In the genomic region with DNA sequence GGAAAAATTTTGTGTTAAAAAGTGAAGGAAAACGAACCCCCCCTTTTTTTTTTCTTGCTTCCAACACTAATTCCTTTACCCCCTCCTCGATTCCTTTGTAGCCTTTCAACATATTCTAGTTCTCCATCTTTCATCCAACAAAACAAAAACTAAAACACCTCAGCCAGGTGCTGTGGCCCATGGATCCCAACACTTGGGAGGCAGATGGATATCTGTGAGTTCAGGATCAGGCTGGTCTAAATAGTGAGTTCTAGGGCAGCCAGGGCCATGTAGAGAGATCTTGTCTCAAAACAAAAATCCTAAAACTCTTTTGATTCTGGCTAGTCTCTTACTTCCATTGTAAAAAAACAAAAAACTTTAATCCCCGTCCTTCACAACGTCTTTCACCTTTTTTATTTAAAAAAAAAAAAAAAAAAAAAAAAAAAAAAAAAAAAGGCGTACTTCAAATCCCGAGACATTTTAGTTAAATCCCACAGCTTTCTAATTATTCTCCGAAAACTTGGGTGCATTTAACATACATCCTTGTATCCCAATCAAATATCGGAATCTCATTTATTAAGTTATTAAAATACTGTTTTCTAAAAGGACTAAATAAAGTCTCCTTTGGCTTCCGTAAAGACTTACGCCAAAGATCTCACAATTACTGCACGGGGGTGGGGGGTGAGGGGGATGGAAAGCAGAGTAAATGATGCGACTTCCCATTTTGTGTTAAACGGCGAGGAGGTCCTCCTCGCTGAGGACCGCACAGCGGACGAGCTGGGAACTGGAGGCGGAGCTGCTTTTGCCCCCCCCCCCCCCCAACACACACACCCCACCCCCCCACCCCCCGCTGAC, we compare ENCODE assay signal across 8 mouse cellular contexts. TPM values are rescaled to one million over a fixed set of nuclear protein-coding genes. Genes with fewer than 3 reads are reported as not detected.
A peak's percentile ranks its signal among the peaks of the same experiment; 100 is the strongest.
DNase-seq lines count a peak whose midpoint lies in the region; ATAC-seq lines count a peak whose summit lies in the region.

No protein-coding gene starts in this region.

- H3K36me3 ChIP-seq in limb, embryonic 12.5 days: peaks cover 35% of the 10 kb centered on the region
- peaks cover 28% of the 10 kb centered on the region for H3K36me3 ChIP-seq in stomach, embryonic 14.5 days (ENCODE audit: control insufficient read depth, insufficient read depth, low read length)

- WGBS in limb, embryonic 12.5 days: 11% methylated on average over 20 of the region's 20 CpGs
- WGBS in stomach, embryonic 14.5 days: 9% methylated on average over 20 of the region's 20 CpGs

- peak overlapping the region; percentile 94 for H3K4me3 ChIP-seq in limb, embryonic 12.5 days (replicated peaks)
- peak overlapping the region; percentile 98 for H3K4me3 ChIP-seq in stomach, embryonic 14.5 days (ENCODE audit: low read depth, low read length)

- peaks cover 33% of the 10 kb centered on the region for H3K4me1 ChIP-seq in limb, embryonic 12.5 days (replicated peaks)
- H3K4me1 ChIP-seq in stomach, embryonic 14.5 days (ENCODE audit: control insufficient read depth, insufficient read depth, low read length): peaks cover 27% of the 10 kb centered on the region

- peak; percentile 65 for DNase-seq in cerebellum, adult 9-10 months
- DNase-seq in cerebellum, postnatal 25 days: no peak
- peak; percentile 72 for DNase-seq in thymus, postnatal 0 days (ENCODE audit: low spot score)
- DNase-seq in thymus, postnatal 25 days: no peak
- DNase-seq in adrenal gland, adult 8-10 months: no peak
- no peak for DNase-seq in kidney, adult 11 months

- H3K27ac ChIP-seq in limb, embryonic 12.5 days: no peak overlapping the region
- no peak overlapping the region for H3K27ac ChIP-seq in stomach, embryonic 14.5 days (ENCODE audit: low read length)

- peak overlapping the region; percentile 43; the same call in 1 of the 2 replicates for H3K4me2 ChIP-seq in limb, embryonic 12.5 days
- peak overlapping the region; percentile 21; the same call in 1 of the 2 replicates for H3K4me2 ChIP-seq in stomach, embryonic 14.5 days (replicated peaks; ENCODE audit: low read depth, low read length)

- ATAC-seq in limb, embryonic 12.5 days (ENCODE audit: insufficient number of reproducible peaks, insufficient read depth, low FRiP score, low TSS enrichment, low read depth): no peak
- no peak for ATAC-seq in stomach, embryonic 14.5 days (ENCODE audit: insufficient number of reproducible peaks, insufficient read depth, low FRiP score, low read depth)

- H3K9ac ChIP-seq in limb, embryonic 12.5 days (replicated peaks): peak overlapping the region; percentile 87; the same call in 1 of the 2 replicates
- no peak overlapping the region for H3K9ac ChIP-seq in stomach, embryonic 14.5 days (replicated peaks; ENCODE audit: low read depth, low read length)

- no peaks in the 10 kb centered on the region for H3K27me3 ChIP-seq in limb, embryonic 12.5 days
- no peaks in the 10 kb centered on the region for H3K27me3 ChIP-seq in stomach, embryonic 14.5 days (ENCODE audit: control insufficient read depth, insufficient read depth, low read length)

- H3K9me3 ChIP-seq in limb, embryonic 12.5 days: no peaks in the 10 kb centered on the region
- no peaks in the 10 kb centered on the region for H3K9me3 ChIP-seq in stomach, embryonic 14.5 days (ENCODE audit: control insufficient read depth, low read depth, low read length)

RNA-seq across cellular contexts. Expression of a gene that starts 0.6 kb away (rescaled TPM):
- 68.5 and 71.5 TPM in 2 replicates for polyA plus RNA-seq in thymus, postnatal 0 days (2015; fragmentation: Nextera tagmentation; extraction: Ambion mirVana)
- polyA plus RNA-seq in limb, embryonic 12.5 days (2016; fragmentation: Nextera tagmentation; extraction: Ambion mirVana): 86.5 and 90.5 TPM in 2 replicates
- 72.3 and 77.6 TPM in 2 replicates for polyA plus RNA-seq in stomach, embryonic 14.5 days (2014; fragmentation: Nextera tagmentation; extraction: Ambion mirVana)
- total RNA-seq in adrenal gland, adult 8-10 months (2022): 10 to 100 TPM; 36.0 to 43.2 (median 38.6) TPM

RNA-seq across cellular contexts. Expression of a gene that starts 20.3 kb away (rescaled TPM):
- 4.5 and 5.3 TPM in 2 replicates for polyA plus RNA-seq in thymus, postnatal 0 days (2015; fragmentation: Nextera tagmentation; extraction: Ambion mirVana)
- polyA plus RNA-seq in limb, embryonic 12.5 days (2016; fragmentation: Nextera tagmentation; extraction: Ambion mirVana): 6.9 and 7.6 TPM in 2 replicates
- polyA plus RNA-seq in stomach, embryonic 14.5 days (2014; fragmentation: Nextera tagmentation; extraction: Ambion mirVana): 11.3 and 12.7 TPM in 2 replicates
- total RNA-seq in adrenal gland, adult 8-10 months (2022): 10 to 100 TPM; 64.1 to 91.3 (median 70.4) TPM

RNA-seq across cellular contexts. Expression of a gene that starts 28.3 kb away (rescaled TPM):
- polyA plus RNA-seq in thymus, postnatal 0 days (2015; fragmentation: Nextera tagmentation; extraction: Ambion mirVana): 53.6 and 63.7 TPM in 2 replicates
- 60.7 and 64.0 TPM in 2 replicates for polyA plus RNA-seq in limb, embryonic 12.5 days (2016; fragmentation: Nextera tagmentation; extraction: Ambion mirVana)
- 60.5 and 66.8 TPM in 2 replicates for polyA plus RNA-seq in stomach, embryonic 14.5 days (2014; fragmentation: Nextera tagmentation; extraction: Ambion mirVana)
- 100 to 1,000 TPM in 2 of 4 experiments, 10 to 100 TPM in 2; 85.9 to 118 (median 100) TPM for total RNA-seq in adrenal gland, adult 8-10 months (2022)

Comparison
In these comparisons a context has a peak if more than half of its experiments do, and no peak if none do; other contexts are left out.
1. DNase-seq: peak in cerebellum, adult 9-10 months (single experiment) and thymus, postnatal 0 days (single experiment); none in cerebellum, postnatal 25 days (0 of 2), thymus, postnatal 25 days (single experiment), adrenal gland, adult 8-10 months (single experiment) and kidney, adult 11 months (single experiment).